Mouse (Mus musculus) heart, adult 9 months (tissue): ENCODE results near the gene Ceacam9.
A peak's percentile ranks its signal among the peaks of the same experiment; 100 is the strongest.

Source experiments
- DNase-seq, 2 experiments: peaks; one replicate each; pipeline ENCODE4 v3.0.0; 2022; ENCODE audit warnings: low spot score in 2 of 2

Gene Ceacam9

GRCm38 (mm10) chr7:16739056-16739604 lies 17.4 kb downstream of the Ceacam9 start:
- no peak for DNase-seq

- DNase-seq: no peak
Observed at GRCm38 (mm10) chr7:16745373-16745772, 23.6 kb downstream of the Ceacam9 start.

GRCm38 (mm10) chr7:16746093-16746492 lies 24.4 kb downstream of the Ceacam9 start:
- DNase-seq: peak in 1 of 2 experiments; percentile 49

GRCm38 (mm10) chr7:16747656-16748055 lies 25.9 kb downstream of the Ceacam9 start:
- no peak for DNase-seq

- peak; percentile 32 to 37 for DNase-seq
Observed at GRCm38 (mm10) chr7:16752016-16752415, 30.3 kb downstream of the Ceacam9 start.

- peak; percentile 66 to 78 for DNase-seq
Observed at GRCm38 (mm10) chr7:16755362-16756017, 33.8 kb downstream of the Ceacam9 start.

GRCm38 (mm10) chr7:16758872-16759574 lies 37.3 kb downstream of the Ceacam9 start:
- no peak for DNase-seq

GRCm38 (mm10) chr7:16760292-16760691 lies 38.6 kb downstream of the Ceacam9 start:
- peak; percentile 75 to 86 for DNase-seq

- DNase-seq: peak; percentile 87 to 88
Observed at GRCm38 (mm10) chr7:16761005-16761481, 39.3 kb downstream of the Ceacam9 start.

GRCm38 (mm10) chr7:16761630-16762029 lies 39.9 kb downstream of the Ceacam9 start:
- DNase-seq: peak in 1 of 2 experiments; percentile 27

GRCm38 (mm10) chr7:16763463-16764218 lies 41.9 kb downstream of the Ceacam9 start:
- DNase-seq: peak; percentile 63

GRCm38 (mm10) chr7:16766443-16766842 lies 44.7 kb downstream of the Ceacam9 start:
- DNase-seq: no peak
